Mouse (Mus musculus): ENCODE results near the gene Foxo3.

DNA sequence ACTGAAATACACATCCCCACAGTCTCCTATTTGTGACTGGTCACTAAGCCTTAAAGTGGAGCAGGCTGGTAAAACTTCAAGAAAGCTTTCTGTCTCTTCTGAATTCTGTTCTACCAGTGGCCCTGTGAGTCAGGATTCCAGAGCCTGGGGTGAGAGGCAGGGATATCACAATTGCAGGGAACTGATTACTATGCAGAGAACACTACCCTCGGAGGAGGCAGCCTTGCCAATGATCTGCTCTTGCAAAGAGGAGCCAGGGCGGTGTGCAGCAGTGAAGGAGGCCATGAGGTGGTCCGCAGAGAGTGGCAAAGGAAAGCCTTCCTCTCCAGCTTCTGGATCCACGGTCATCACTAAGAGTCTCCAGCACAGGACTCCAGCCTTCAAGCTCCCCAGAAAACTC, 34.8 kb downstream of the Foxo3 start:
- TF ChIP-seq CTCF (IDR thresholded peaks at IDR 0.05; ENCODE audit: low read depth, low read length), result no peak
- no peak for TF ChIP-seq POLR2A (IDR thresholded peaks at IDR 0.05; ENCODE audit: extremely low read depth, insufficient read depth, low read length)

All from liver, adult 2 months (tissue).